Mouse (Mus musculus): ENCODE results near the gene Gm49388.
"Not testable (repeated sequence)": the region's sequence is repeated elsewhere in the genome, so short reads cannot be mapped to it uniquely, and the experiment has no call there.

The Gm49388 gene

DNA sequence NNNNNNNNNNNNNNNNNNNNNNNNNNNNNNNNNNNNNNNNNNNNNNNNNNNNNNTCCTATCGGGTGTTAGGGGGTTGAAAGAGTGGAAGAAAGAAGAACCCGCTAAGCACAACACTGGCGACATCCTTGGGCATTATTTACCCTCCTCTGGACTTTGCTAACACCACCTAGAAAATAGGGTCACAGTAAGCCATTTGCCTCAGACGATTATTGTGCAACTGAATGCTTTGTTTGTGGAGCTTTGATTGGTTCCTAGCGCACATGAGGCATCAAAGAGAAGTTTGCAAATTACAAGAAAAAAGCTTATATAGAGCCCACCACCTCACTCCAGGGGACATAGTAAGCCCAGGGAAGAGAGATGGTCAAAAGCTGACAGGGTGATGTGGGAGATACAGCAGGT is 23.4 kb downstream of the Gm49388 start:
- no peak for DNase-seq

DNA sequence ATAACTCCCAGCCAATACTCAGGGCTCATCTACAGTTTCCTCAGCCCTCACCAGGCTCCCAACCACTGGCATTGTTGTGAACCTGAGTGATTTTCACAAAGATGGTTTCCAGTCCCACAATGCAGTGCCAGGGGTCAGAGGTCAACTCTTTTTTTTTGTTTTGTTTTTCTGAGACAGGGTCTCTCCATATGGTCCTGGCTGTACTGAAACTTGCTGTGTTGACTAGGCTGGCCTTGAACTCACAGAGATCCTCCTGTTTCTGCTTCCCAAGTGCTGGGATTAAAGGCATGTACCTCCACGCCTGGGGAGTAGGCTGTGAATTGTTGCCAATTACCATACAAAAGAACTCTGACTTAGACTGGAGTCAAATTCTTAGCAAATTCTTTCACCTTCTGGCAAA is 24.4 kb downstream of the Gm49388 start:
- DNase-seq = no peak

DNA sequence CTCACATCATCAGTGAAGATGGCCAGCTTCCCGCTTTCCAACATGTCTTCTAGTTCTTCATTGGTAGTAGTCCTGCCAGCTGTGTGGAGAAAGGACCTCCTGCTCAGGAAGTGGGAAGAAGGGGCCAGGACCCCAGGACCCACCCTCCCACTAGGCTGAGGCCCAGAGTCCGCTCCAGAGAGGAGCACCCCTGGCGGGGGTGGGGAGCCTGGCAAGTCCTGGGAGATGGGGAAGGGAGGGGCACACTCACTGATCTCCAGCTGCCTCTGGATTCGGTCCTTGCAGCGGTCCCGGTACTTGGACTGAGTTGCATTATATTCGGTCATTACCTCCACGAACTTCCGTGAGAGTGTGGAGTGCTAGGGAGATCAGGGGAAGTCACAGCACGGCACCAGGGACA is 25.2 kb downstream of the Gm49388 start:
- no peak for DNase-seq

DNA sequence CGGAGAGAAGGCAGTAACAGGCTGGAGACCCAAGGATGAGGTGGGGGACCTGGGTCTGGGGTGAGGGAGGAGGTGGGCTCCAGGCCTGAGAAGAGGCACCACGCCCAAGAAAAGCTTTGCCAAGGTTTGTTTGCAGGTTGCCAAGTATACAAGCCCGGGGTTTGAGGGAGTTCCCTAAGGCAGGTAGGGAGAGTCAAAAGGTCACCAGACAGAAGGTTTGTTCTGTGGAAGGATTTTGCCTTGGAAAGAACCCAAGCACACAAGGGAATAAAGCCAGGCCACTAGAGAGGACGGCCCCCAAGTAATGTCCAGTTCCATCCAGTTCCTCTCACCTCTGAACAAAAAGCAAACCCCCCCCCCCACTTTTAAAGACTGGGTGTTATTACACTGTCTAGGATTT is 25.8 kb downstream of the Gm49388 start:
- DNase-seq = no peak

DNA sequence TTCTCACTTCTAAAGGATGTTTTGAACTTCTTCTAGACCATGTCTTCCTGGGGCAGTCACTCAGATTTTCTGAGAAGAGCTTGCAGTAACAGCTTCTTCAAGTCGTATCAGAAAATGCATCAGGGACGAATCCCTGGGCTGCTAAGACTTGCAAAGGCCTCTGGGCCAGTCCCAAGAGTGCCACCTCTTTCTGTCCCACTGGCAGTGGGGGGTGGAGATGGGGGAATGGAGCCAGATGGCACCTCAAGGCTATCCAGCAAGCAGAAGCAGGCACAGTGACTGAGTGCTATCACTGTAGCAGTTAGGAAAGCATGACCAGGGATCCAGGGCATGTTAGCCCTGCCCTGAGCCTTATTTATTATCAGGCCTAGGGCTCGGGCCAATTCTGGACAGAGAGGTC is 26.9 kb downstream of the Gm49388 start:
- peak in 1 of 2 experiments; percentile 34 for DNase-seq

DNA sequence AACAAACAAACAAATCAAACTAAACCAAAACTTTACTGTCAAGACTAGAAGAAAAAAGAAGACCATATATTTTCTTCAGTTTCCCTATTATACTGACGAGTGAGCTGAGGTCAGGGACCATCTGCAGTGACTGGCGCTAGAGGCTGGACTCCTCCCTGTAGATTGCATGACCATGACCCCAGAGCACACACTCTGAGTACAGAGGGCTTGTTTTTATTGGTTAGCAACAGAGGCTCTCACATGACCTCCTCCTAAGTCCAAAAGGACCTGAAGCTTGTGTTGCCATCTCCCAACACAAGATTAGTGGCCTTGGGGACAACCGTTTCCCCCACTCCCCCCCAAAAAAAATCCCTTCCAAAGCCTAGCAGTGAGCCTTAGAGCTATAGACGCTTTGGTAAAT is 28.4 kb downstream of the Gm49388 start:
- peak in 1 of 2 experiments; percentile 59 for DNase-seq

DNA sequence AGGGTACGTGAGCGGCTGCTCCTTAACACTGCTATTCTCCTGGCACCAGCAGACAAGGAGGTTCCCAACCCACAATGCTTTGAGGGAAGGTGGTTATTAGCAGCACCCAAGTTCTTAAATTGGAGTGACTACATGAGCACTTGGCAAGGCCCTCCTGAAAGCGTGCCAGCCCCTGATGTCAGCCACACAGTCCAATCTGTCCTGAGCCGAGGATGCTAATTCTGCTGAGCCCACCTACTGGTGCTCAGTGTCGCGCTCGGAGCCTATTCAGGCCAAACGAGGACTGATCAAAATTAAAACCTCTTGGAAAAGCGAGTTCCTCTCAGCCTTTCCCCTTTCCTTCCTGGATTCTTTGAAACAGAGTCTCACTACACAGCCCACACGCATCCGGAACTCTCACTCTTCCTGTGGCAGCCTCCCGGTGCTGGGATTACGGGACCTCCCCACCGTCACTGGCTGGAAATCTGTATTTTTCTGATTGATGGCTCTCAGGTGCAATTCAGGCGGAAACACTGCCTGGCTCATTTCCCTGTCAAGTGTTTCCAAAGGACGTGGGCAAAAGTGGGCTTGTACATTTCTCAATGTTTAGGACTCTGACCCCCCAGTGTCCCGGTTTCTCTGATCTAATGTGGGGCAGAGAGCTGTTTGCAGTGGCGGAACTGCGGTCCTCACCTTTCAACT is 29.0 kb downstream of the Gm49388 start:
- peak; percentile 61 to 78 for DNase-seq

DNA sequence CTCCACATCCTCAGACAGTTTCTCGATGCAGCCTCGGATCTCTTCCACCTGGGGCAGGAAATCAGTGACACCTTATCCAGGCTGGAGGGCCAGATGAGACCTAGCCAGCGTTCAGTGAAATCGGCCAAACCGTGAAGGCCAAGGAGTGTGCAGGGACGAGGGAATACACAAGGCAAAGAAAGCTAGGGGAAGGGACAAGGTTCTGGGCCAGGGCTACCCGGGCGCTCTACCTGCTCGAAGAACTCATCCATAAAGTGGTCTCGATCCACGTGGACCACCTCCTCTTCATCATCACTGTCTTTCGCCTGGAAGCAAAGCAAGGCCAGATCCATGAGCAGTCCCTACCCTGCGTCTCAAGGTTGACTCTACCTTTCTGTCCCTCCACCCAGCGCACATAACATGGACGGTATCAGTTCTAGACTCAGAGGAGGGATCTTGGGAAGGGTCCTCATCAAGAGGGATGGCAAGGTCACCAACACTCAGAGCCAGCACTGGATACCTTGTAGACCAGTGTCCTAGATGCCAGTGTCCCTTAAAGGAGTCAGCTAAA is 29.8 kb downstream of the Gm49388 start:
- no peak for DNase-seq

DNA sequence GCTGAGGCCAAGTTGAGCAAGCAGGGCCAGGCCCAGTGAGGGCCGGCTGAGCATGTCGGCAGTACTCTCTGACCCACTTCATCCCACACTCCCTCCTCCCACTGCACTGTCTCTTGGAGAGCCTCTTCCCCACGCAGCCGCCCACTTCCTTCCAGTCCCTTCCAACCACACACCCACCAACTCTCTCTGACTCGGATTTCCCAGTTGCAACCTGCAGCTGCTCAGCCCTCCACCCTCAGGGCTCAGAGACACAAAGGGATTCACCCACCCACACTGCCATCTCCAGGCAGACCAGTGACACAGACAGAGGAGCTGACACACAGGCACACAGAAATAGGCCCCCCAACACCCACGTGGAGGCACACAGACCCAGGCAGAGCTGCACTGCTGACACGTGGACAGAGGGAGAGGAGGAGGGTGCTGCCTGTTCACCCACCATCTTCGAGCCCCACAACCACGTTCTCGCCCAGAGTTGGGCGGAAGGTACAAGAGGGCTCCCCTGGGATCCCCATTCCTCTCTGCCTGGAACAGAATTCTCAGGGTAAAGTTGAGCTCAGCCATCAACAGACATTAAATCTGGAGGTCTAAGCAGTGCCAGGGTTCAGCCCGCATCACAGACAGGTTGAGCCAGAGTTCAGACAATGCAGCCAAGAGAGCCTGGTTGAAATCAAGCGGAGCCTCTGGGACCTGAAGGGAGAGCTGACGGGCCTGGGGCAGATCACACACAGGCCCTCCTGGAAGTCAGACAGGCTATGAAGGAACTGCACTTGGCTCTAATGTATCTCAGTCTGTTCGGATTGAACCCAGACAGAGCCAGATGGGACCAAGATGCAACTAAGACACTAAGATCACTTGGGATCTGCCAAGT is 30.8 kb downstream of the Gm49388 start:
- DNase-seq = peak; percentile 50 to 76

DNA sequence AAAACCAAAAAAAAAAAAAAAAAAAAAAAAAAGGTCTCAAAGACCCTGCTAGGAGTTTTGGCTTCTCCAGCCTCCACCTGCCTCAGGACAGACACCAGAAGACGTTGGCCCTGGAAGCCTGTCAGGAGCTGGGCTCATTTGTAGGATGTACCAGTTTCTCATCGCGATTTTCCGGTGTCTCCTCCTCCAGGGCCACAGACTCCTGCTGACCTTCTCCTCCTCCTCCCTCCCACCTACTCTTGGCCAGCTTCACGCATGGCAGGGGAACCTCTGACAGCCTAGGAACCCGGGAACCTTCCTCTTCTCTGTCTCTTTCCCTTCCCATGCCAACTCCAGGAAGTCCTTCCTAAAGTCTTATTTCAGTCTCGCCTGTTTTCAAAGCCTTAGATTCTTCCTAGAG is 31.6 kb downstream of the Gm49388 start:
- no peak for DNase-seq

DNA sequence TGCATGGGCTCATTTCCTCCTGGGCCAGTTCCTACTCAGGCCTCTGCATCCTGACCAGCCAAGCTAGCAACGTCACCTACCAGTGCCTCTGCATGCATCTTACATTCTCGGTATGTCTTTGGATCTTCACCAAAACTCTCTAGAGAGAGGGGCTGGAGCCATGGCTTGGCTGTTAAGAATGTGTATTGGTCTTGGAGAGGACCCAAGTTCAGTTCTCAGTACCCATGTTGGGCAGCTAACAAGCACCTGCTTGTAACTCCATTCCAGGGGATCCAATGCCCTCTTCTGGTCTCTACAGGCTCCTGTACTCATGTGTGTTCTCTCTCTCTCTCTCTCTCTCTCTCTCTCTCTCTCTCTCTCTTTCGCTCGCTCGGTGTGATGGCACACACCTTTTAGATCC is 32.4 kb downstream of the Gm49388 start:
- DNase-seq = no peak

DNA sequence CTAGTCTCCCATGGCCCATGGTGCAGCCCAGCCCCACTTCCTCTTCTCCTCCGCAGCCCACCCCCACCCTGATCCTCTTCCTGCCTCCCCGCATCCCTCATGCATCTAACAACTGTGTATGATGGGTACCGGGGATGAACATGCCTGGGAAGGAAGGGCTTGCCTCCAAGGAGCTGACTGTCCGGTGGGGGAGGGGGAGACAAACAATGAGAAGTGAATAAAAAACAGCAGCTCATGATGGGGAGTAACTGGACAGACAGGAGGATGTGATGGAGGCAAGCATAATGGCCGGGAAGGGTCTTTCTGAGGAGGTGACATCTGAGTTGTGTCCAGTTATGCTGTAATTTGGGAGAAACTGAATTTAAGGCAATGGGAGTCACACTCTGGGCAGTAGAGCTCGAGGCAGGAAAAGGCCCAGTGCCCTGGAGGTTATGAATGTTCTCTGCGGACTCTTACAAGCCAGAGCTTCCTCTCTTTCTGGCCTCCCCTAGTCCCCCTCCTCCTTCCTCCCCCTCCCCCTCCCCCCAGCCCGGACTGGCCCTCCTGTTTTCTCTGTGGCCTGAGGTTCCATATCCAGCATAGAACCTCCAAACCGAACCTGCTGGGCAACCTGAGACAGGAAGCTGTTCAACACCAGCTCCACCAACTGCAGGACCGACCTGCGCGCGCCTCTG is 35.6 kb downstream of the Gm49388 start:
- DNase-seq = no peak

DNA sequence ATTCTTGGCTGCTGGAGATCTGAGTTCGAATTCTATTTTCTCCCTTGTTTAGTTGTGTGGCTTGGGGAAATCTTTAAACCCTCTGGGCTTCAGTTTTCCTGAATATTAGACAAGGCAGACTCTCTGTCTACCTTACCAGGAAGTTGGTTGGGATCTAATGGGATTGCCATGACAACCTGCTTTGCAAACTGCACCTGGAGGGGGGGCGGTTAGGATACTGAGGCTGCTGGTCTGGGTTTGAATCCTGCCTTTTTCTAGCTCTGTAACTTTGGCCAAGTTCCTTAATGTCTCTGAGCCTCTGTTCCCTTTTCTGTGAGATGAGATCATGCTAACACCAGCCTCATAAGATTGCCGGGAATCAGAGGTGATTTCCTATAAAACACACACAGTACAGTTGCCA is 37.1 kb downstream of the Gm49388 start:
- no peak for DNase-seq

DNA sequence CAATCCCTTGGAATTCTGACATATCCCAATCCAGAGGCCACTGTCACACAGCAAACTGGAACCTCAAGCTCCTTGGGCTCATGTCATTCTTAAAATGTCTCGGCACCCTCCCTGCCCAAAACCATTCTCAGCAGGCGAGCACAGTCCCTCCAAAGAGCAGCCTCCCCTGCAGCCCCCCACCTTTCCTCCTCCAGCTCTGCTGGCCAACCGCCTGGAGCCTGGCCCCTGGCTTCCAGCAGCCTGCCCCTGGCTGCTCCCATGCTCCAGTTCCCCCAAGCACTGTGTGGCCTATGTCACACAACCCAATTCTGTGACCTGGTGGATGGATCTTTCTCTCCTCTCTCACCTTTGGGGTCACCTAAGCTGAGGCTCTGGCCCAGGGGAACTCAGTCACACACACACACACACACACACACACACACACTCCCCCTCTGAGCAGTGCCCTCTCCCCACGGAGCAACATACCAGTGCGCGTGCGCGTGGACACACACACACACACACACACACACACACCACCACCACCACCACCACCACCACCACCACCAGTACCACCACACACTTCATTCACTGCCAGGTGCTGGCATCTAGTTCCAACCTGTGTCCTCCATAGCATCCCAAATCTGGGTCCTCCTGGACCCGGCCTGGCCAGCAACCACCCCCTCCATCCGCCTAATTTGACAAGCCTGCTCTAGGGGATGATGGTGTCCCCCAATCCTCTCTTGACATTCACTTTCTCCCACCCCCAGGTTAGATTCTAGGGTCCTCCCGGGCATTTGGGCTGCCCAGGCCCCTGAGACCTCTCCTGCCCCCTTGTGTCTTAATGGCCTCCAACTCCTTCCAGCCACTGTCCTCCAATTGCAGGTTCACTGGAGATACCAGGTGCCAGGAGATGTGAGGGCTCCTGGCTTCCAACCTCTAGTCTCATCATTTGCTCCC is 38.1 kb downstream of the Gm49388 start:
- DNase-seq = no peak

DNA sequence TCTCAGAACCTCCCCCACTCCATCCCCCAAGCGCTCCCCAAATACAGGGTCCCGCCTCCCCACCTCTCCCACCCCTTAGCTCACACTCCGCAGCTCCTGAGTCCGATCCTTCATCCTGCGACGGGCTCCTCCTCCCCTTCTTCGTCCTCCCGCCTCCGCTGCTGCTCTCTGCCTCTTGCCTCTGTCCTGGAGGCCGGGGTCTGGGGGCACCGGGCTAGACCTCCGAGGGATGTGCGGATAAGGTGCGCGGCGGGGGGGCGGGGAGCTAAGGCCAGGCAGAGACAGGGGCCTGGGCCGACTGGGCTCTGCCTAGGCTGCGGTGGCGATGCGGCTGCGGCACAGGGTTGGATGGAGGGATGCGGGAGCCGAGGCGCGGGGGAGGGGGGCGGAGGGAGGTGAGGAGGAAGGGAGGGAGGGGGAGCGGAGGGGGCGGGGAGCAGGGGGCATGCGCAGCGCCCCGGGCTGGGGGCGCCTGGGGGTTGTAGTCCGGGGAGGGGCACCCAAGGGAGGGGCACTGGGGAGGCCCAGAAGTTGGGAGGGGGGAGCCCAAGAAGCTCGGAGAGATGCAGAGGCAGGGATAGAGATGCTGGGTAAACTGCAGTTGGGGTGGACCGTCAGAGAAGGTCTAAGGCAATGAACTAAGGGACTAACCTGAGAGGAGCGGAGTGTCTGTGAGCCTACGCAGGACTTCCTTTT is 38.9 kb downstream of the Gm49388 start, which contains the start of the genes Stx4a and Stx1b:
Stx4a (plus strand) TSS at position 119 of the 696 bp plus-strand sequence.
Stx1b (minus strand) TSS at position 374 of the 696 bp plus-strand sequence.
- DNase-seq = no peak

DNA sequence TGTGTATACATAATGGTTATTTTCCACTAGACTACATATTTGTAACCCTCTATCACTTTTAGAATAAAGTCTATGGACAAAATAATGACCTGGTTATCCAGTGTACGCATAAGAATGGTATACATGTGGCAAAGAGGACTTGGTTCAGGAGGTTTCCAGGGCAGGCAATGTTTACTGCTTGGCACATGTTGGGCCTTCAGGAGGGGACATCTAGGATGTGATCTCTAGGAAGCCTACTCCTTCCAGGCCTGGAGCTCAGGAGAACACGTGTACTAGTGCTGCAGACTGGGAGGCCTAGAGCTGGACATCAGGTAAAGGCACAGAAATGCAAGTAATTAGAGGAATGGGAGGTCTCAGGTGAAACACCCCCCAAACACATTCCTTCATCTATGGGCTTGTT is 50.1 kb downstream of the Gm49388 start:
- no peak for DNase-seq

DNA sequence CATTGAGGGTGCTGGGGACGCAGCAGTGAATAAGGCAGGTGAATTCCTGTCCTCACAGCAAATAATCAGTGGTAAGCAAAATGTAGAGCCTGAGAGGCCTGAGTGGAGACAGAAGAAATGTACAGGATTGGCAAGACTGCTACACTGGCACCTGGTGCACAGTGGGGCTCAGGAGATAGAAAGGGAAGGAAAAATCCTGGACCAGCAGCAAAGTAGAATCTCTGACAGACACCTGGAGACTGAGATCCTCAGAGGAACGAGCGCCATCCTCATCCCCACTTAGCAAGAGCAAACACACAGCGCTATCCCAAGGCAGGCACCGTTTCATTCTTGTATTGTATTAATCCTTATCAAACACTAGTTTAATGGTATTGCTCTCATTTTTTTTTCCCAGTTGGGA is 52.1 kb downstream of the Gm49388 start:
- no peak for DNase-seq

DNA sequence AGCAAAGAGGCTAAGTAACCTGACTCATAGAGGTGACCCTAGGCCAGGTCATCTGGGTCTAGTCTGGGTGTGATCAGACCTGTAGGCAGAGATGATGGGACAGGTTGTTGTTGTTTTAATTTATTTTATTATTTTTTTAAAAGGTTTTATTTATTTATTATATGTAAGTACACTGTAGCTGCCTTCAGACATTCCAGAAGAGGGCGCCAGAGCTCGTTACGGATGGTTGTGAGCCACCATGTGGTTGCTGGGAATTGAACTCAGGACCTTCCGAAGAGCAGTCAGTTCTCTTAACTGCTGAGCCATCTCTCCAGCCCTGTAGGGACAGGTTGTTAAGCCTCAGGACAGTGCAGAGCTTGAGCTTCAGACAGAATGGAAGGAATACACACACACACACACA is 52.5 kb downstream of the Gm49388 start:
- DNase-seq = not testable (repeated sequence)

DNA sequence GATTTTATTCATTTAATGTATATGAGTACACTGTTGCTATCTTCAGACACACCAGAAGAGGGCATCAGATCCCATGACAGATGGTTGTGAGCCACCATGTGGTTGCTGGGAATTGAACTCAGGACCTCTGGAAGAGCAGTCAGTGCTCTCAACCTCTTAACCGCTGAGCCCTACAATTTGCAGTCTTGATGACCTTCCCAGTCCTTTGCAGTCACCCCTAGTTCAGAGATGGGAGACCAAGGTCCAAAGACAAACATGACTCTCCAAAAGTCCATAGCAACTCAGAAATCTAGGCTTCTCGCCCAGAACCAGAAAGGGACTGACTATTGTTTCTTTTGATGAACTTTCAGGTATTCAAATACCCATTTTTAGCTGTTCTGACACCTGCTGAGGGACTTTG is 54.6 kb downstream of the Gm49388 start:
- DNase-seq = not testable (repeated sequence)

DNA sequence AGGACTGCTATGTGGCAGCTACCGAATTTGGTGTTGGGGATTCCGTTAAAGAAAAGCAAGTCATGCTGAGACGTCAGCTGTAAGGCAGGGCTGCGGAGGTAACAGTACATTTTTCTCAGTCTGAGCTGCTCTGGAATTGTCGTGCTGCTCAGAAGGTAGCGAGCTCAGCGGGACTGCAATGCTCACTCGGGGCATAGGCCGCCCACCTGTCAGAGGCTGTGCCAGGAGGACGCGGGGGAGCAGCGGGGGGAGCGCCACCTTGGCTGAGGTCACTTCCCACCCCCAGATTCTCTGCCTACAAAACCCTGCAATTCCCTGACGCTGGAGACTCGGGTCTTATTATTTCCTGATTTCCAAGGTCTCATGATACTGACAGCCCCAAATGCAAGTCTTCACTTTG is 55.5 kb downstream of the Gm49388 start:
- DNase-seq = peak; percentile 31 to 66

DNA sequence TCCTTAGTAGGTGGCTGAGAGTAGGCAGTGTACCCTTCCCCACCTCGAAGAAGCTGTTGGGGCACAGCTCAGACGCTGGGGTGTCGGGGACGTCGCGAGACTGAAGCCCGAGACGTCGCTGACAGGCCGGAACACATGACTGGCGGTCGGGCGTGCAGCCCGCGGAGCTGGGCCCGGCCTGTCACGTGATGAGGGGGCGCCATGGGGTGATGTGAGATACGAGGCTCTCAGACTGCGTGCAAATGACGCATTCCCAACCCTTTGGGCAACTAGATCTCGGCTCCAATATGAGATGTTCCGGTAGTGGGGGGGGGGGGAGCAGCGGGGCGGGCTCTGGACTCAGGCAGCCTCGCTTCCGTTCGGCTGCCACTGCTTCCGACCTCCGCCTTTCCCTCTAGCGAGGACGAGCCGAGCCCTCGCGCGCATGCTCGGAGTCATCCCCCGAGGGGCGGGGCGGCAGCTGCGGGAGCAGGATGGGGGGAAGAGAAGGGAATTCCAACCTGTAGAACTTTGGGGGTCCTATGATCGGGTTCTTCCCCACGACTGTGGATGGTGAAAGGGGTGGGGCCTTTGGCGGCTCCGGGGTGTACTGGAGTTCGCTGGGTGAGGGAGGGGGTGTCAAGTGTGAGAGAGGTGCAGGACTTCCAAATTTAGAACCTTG is 56.1 kb downstream of the Gm49388 start:
- peak; percentile 92 to 97 for DNase-seq
